Mouse (Mus musculus) gastrocnemius, postnatal 10 days (tissue): ENCODE data around the gene Lima1. TPM values are rescaled to one million over a fixed set of nuclear protein-coding genes. Genes with fewer than 3 reads are reported as not detected.

Experiments used
- DNase-seq: peaks from one replicate; pipeline ENCODE4 v3.0.0; 2021; ENCODE audit warnings: mixed read lengths
- total RNA-seq, 2 experiments: library from RNA; stranded (reverse); gene quantifications; 2 replicates each; pipeline ENCODE4 v1.2.3; 2021

Gene Lima1
- total RNA-seq, 2 experiments from 2014 or later: 30.4 to 41.9 TPM

- DNase-seq: no peak
These were observed 142.1 kb downstream of the Lima1 start for GRCm38 (mm10) chr15:99733186-99733585.

GRCm38 (mm10) chr15:99731678-99732077, 143.6 kb downstream of the Lima1 start:
- no peak for DNase-seq

GRCm38 (mm10) chr15:99731167-99731566, 144.1 kb downstream of the Lima1 start:
- DNase-seq: no peak

- DNase-seq: no peak
These were observed 146.0 kb downstream of the Lima1 start for GRCm38 (mm10) chr15:99729056-99729783.

Other genes starting within 250 kb of the Lima1 start
- 10 to 100 TPM; 18.3 to 23.9 TPM for gene Racgap1, start 223.8 kb downstream of the Lima1 start, total RNA-seq
- gene Asic1, start 205.1 kb downstream of the Lima1 start, total RNA-seq: 1 to 10 TPM; 1.1 to 2.1 TPM
- 10 to 100 TPM; 15.4 to 15.9 TPM for gene Smarcd1, start 173.3 kb downstream of the Lima1 start, total RNA-seq
- gene Gm17349, start 170.0 kb downstream of the Lima1 start, total RNA-seq: 1 to 10 TPM in 1 of 2 experiments, not detected in 1; 2.4 TPM
- 100 to 1,000 TPM; 358 to 467 TPM for gene Gpd1, start 157.9 kb downstream of the Lima1 start, total RNA-seq
- 100 to 1,000 TPM; 162 to 182 TPM for gene Cox14, start 149.8 kb downstream of the Lima1 start, total RNA-seq
- 10 to 100 TPM; 16.0 to 17.5 TPM for gene Cers5, start 102.6 kb downstream of the Lima1 start, total RNA-seq
- under 1 TPM; 0.05 to 0.18 TPM for gene Fam186a, start 91.6 kb upstream of the Lima1 start, total RNA-seq
- gene Larp4, start 94.6 kb upstream of the Lima1 start, total RNA-seq: 10 to 100 TPM; 39.6 to 43.7 TPM
- gene Dip2b, start 163.2 kb upstream of the Lima1 start, total RNA-seq: 10 to 100 TPM; 17.5 to 19.3 TPM